Mouse (Mus musculus) forelimb bud, embryonic 11.5 days (tissue): ENCODE results near the gene Gdpd5.

Experiments
- DNase-seq: peaks from one replicate; pipeline ENCODE4 v3.0.0-alpha.2; 2012; ENCODE audit warnings: low read depth, low spot score

Gene Gdpd5

DNA sequence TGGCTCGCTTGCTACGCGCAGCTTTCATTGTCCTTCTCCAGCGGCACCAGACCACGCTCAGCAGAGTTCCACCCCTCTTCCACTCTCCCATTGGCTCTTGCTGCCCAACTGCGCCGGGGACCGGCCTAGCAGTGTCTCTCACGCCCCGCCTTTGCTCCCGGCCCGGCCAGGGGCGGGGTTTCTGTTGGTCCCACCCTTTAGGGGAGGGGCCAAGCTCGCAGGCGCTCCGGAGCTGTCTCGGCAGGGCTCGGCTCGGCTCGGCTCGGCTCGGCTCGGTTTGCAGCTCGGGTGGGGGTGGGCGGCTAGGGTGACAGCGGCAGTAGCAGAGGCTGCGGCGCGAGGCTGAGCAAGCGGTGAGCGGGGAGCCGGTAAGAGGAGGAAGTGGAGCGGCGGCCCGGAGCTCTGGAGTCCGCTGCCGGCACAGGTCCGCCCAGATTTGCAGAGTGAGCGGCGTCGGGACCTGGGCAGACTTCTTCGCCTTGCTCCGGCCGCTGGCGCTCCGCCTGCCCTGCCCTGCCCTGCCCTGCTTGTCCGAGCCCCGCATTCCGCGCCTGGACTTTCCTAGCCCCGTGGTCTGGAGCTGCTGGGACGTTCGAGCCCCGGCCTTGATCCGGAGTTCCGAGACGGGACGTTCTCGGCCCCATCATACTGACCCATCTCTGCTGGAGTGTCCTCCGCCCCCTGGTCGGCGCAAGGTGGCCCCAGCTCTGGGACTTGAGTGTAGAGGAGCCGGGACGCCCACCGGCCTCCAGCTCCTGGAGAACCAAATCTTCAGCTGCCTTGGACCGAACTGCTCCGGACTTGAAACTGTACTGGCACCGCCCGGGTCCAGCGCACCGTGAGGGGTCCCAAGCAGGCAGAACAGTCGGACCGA, at the start of gene Gdpd5:
Gdpd5 (plus strand) TSS at position 201 of the 874 bp plus-strand sequence.
- DNase-seq, result peak; percentile 98

DNA sequence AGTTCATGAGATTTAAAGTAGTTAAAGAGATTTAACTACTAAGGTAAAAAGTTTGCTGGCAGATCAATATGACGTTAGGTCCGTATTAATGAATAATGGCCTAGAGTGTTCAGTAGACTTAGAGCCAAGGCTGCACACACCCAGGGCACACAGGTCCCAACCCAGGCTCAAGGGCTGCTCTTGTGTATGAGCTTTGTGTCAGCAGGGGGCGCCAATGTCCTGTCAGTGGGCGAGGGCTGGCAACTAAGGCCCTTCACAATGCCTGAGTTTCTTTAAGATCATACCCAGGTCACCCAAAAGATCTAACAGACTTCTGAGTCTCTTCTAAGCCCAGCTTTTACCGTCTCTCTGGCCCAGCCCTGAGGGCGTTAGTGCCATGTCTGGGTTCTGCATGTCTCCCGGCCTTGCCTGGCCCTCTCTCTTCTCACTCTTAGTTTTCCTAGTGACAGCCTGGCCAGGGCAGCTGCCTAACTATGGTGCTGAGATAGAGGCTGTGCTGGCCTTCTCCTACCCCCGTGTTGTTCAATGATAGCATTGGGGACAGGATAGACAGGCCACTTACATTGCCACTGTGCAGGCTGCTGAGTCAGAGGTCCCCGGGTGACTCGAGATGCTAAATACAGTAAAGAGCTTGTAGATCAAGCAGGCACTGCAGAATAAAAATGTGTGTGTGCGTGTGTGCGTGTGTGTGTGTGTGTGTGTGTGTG, 48.3 kb upstream of the Gdpd5 start:
- DNase-seq, result peak; percentile 81

DNA sequence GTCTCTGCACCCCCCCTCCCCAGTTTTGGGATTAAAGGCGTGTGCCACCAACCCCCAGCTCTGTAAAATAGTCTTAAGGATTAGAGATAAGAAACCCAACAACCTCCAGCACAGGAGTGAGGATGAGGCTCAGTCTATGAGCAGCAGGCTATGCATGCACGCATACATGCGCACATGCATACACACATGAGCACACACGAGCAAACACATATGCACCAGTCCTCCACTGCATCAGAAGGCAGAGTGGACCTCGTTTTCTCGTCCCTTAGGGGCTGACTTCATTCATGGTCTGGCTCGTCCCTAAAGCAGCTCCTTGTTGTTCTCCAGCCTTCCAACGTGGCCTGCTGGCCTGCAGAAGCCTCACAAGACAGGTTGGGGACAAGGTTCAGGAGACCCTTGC, 40.5 kb upstream of the Gdpd5 start:
- DNase-seq, result no peak

GRCm38 (mm10) chr7:99343577-99343976, 37.6 kb upstream of the Gdpd5 start:
- no peak for DNase-seq

GRCm38 (mm10) chr7:99347268-99347667, 33.9 kb upstream of the Gdpd5 start:
- no peak for DNase-seq

DNA sequence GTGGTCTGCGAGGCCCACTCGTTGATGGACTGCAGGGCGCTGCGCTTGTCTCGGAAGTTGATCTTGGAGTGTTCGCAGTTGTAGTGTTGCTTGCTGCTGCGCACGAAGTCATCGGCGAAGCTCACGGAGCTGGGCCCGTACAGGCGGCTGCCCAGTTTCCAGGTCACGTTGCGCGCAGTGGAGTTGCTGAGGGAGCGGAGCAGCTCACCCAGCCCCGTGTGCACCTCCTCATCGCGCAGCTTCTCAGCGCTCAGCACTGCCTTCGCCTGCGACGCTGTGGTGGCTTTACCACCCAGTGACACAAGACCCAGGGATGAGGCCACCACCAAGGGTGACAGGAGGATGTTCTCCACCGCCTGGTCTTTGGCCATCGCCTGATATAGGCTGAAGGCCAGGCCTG, 32.3 kb upstream of the Gdpd5 start:
- no peak for DNase-seq

- no peak for DNase-seq
Measured at GRCm38 (mm10) chr7:99349782-99350720, 31.2 kb upstream of the Gdpd5 start.

DNA sequence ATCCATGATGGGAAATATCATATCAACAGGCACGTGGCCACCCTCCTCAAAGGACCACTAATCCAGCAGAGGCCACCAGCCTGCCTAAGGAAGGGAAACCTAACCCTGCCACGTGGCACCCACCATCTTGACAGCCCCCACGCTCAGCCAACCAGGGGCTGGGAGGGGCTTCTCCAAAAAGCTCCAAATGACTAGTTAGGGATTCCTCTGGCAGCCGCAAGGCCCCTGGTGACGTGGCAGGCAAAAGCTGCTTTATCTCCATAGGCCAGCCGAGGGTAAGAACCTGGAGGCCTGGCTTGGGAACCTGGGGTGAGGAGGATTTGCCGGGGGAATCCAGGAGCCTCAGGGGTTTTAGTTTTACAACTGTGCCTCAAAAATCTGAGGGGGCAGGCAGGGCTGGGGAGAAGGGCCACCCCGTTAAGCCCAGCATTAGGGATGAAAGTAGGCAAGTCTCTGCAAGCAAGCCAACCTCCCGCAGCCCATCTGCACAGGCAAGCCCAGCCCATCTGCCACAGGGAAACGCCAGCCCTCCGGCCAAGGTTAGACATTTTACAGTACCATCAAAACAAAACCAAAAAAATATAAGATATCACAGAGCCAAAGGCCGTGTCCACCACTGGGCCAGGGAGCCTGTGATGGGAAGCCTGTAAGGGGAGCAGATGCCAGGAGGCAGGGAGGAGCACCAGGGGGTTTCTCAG, 30.0 kb upstream of the Gdpd5 start:
- DNase-seq, result peak; percentile 46

DNA sequence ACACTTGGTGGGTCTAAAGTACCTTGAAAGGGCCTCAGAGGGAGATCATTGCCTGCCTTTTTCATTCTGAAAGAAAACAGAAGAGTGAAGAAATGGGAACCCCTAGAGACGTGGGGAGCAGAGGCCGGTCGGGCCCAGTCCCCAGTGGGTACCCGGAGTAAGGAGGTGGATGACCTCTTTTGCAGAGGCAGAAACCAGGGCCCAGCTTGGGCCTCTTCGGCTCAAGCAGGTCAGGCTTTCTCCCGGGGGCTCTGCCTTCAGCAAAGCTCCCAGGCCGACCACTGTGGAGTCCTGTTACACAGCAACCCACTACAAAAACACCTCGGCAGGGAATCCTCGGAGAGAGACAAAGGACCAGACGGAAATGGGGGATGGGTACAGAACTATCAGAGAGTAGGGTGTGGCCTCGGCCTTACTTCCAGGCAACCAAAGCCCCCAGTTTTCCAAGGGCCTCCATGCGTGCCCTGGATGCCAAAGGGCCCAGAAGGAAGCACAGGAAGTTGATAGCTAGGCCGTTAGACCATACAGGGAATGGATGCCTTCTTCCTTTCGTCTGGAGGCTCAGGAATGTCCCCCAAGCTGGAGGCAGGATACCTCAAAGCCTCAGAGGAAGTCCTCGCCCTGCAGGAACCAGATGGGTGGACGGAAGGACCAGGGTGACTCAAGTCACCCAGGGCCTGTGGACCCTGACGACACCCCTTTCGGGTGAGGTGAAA, 29.3 kb upstream of the Gdpd5 start:
- DNase-seq, result peak; percentile 56

DNA sequence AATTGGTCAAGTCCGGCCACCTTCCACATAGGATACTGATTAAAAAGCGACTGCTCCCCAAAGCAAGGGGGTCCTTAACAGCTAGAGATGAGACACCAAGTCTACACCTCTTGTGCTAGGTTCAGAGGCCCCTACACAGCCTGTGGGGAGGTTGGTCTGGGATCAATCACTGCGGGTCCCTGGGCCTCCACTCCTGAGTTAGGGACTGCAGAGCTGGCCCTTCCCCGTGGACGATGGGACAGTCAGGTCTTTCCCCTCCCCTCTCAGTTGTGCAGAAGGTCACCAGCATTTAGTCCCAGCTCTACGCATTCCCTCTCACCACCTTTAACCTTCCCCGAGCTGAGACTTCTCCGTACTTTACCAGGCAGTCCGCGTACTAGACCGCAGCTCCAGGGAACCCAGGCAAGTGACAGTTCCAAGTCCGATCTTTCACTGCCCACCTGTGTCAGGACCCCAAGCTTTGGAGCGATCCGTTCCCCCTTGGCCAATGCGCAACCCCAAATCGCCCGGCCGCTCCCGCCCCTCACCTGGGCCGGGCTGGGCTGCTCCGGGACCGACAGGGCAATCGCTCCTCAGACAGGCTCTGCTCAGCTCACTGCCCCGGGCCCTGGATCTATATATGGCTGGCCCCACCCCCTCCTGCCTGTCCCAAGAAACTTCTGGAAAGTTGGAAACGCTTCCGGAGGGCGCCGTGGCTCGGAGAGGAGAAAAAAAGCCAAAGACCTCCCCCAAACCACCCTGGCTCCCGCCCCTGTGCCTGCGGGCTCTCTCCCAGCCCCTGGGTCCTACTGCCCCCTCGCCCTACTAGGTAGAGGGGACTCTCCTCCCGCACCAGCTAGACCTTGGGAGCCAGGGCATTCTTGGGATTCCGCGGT, 28.5 kb upstream of the Gdpd5 start, which contains the start of gene Serpinh1:
Serpinh1 (minus strand) TSS at position 714 of the 875 bp plus-strand sequence.
- peak; percentile 90 for DNase-seq

DNA sequence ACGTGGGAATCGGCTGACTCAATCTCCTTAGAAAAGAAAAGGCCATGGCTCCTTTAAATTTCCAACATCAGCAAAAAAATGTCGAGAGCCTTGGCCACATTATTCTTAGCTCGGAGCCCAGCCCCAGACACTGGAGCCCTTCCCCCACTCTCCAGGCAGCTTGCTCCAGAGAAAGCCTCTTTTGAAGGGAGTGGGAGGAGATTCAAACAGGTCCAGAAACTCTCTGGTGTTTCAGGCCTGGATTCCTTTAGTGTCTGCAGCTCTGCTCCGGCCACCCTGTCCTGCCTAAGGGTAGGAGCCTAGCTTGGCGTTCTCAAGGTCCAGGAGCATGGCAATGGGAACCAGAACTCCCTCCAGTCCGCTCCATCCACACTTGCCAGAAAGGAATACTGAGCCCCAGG, 25.5 kb upstream of the Gdpd5 start:
- peak; percentile 87 for DNase-seq

GRCm38 (mm10) chr7:99356244-99356930, 24.8 kb upstream of the Gdpd5 start:
- no peak for DNase-seq

DNA sequence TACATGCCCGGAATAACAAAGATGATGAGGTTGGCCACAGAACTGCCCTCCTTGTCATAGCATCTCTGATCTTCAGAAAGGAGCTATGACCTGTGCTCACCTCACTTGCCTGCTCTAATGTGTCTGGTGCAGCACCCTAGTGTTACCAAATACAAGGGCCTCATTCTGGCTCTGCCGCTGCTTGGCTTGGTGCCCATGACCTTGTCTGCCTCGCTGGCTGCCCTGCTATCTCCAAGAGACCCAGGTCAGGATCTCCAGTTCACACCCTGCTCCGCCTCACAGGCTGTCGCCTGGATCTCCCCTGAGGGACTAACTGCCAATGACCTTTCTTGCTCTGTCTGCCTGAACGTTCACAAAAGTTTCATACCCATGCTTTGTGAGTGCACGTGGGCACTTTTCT, 24.0 kb upstream of the Gdpd5 start:
- DNase-seq, result no peak

DNA sequence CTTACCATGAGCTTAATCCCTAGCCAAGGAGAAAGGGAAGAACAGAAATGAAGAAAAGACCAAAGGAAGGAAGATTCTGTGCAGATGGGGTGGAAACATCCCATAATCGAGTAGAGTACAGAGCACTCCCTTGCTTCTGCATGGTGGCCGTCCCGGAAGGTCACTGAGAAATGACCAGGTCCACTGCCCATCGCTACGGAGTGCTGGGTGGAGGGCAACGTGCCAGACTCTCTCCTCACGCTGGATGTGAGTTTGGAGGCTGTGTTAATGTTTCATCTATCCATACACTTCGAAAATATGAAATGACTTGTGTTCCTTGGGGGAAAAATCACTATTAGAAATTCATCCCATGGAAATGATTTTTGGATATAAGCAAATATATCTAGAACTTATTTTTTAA, 22.8 kb upstream of the Gdpd5 start:
- no peak for DNase-seq

- peak; percentile 97 for DNase-seq
Measured at GRCm38 (mm10) chr7:99360021-99360802, 21.0 kb upstream of the Gdpd5 start.

GRCm38 (mm10) chr7:99360803-99361414, 20.3 kb upstream of the Gdpd5 start:
- no peak for DNase-seq

DNA sequence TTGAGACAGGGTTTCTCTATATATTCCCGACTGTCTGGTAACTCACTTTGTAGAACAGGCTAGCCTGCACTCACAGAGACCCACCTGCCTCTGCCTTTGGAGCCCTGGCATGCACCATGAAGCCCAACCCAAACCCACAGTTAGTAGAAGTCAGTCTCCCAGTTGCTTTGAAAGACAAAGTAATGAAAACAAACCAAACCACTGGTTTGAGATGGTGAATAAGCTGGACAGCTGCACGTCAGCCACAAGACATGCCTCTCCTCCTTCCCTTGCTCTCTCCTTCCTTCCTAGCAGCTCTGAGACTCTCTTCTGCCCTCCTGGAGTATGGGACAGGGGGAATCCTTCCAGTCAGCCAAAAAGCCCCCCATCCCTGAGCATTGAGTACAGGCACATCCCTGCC, 19.1 kb upstream of the Gdpd5 start:
- no peak for DNase-seq

- DNase-seq, result peak; percentile 81
Measured at GRCm38 (mm10) chr7:99365069-99365468, 16.1 kb upstream of the Gdpd5 start.
